Mouse (Mus musculus): ENCODE data around the gene Gimap3. TPM values are rescaled to one million over a fixed set of nuclear protein-coding genes. Genes with fewer than 3 reads are reported as not detected.
A peak's percentile ranks its signal among the peaks of the same experiment; 100 is the strongest.

The Gimap3 gene
- polyA plus RNA-seq, 1 experiment from 2014 or later = not detected

GRCm38 (mm10) chr6:48787867-48788266 lies 17.2 kb upstream of the Gimap3 start:
- no peaks in the 10 kb centered on the region for H3K27me3 ChIP-seq (ENCODE audit: control insufficient read depth, insufficient read depth, low read length)
- no peak overlapping the region for H3K9ac ChIP-seq (ENCODE audit: low read length)
- no peaks in the 10 kb centered on the region for H3K36me3 ChIP-seq (ENCODE audit: control insufficient read depth, insufficient read depth, low read length)
- WGBS = 91% methylated on average over 2 of the region's 2 CpGs
- DNase-seq (ENCODE audit: low spot score) = no peak
- H3K27ac ChIP-seq (replicated peaks; ENCODE audit: low read depth, low read length) = no peak overlapping the region
- H3K4me3 ChIP-seq (ENCODE audit: low read depth, low read length) = no peak overlapping the region
- no peaks in the 10 kb centered on the region for H3K9me3 ChIP-seq (ENCODE audit: control insufficient read depth, low read length)
- no peak overlapping the region for H3K4me2 ChIP-seq (ENCODE audit: low read depth, severe bottlenecking)
- ATAC-seq (ENCODE audit: insufficient number of reproducible peaks, low FRiP score, low TSS enrichment, low read depth) = no peak
- H3K4me1 ChIP-seq (ENCODE audit: control insufficient read depth, insufficient read depth, low read length) = no peaks in the 10 kb centered on the region

GRCm38 (mm10) chr6:48785601-48786000 lies 14.9 kb upstream of the Gimap3 start:
- WGBS = 75% methylated on average over 2 of the region's 2 CpGs
- Histone ChIP-seq H3K27me3 (ENCODE audit: control insufficient read depth, insufficient read depth, low read length) (no peaks in the 10 kb centered on the region), H3K4me1 (ENCODE audit: control insufficient read depth, insufficient read depth, low read length) (no peaks in the 10 kb centered on the region), H3K36me3 (ENCODE audit: control insufficient read depth, insufficient read depth, low read length) (no peaks in the 10 kb centered on the region), H3K9ac (ENCODE audit: low read length) (no peak overlapping the region), H3K27ac (replicated peaks; ENCODE audit: low read depth, low read length) (no peak overlapping the region), H3K9me3 (ENCODE audit: control insufficient read depth, low read length) (no peaks in the 10 kb centered on the region), H3K4me2 (ENCODE audit: low read depth, severe bottlenecking) (no peak overlapping the region), H3K4me3 (ENCODE audit: low read depth, low read length) (no peak overlapping the region)
- DNase-seq (ENCODE audit: low spot score) (no peak), ATAC-seq (ENCODE audit: insufficient number of reproducible peaks, low FRiP score, low TSS enrichment, low read depth) (no peak)

GRCm38 (mm10) chr6:48785189-48785588 lies 14.5 kb upstream of the Gimap3 start:
- ATAC-seq (ENCODE audit: insufficient number of reproducible peaks, low FRiP score, low TSS enrichment, low read depth) = no peak
- 90% methylated on average over 1 of the region's 1 CpGs for WGBS

GRCm38 (mm10) chr6:48784406-48784805 lies 13.8 kb upstream of the Gimap3 start:
- H3K4me2 ChIP-seq (ENCODE audit: low read depth, severe bottlenecking) = no peak overlapping the region
- 100% methylated on average over 1 of the region's 1 CpGs for WGBS
- H3K4me3 ChIP-seq (ENCODE audit: low read depth, low read length) = no peak overlapping the region
- H3K27me3 ChIP-seq (ENCODE audit: control insufficient read depth, insufficient read depth, low read length) = no peaks in the 10 kb centered on the region
- no peaks in the 10 kb centered on the region for H3K36me3 ChIP-seq (ENCODE audit: control insufficient read depth, insufficient read depth, low read length)
- H3K9ac ChIP-seq (ENCODE audit: low read length) = no peak overlapping the region
- H3K4me1 ChIP-seq (ENCODE audit: control insufficient read depth, insufficient read depth, low read length) = no peaks in the 10 kb centered on the region
- H3K9me3 ChIP-seq (ENCODE audit: control insufficient read depth, low read length) = no peaks in the 10 kb centered on the region
- ATAC-seq (ENCODE audit: insufficient number of reproducible peaks, low FRiP score, low TSS enrichment, low read depth) (no peak), DNase-seq (ENCODE audit: low spot score) (no peak)
- no peak overlapping the region for H3K27ac ChIP-seq (replicated peaks; ENCODE audit: low read depth, low read length)

More at GRCm38 (mm10) chr6:48785189-48785588, 14.5 kb upstream of the Gimap3 start:
- no peaks in the 10 kb centered on the region for H3K4me1 ChIP-seq (ENCODE audit: control insufficient read depth, insufficient read depth, low read length)
- H3K27ac ChIP-seq (replicated peaks; ENCODE audit: low read depth, low read length) = no peak overlapping the region
- no peaks in the 10 kb centered on the region for H3K36me3 ChIP-seq (ENCODE audit: control insufficient read depth, insufficient read depth, low read length)
- no peak overlapping the region for H3K9ac ChIP-seq (ENCODE audit: low read length)
- no peaks in the 10 kb centered on the region for H3K9me3 ChIP-seq (ENCODE audit: control insufficient read depth, low read length)
- no peak overlapping the region for H3K4me2 ChIP-seq (ENCODE audit: low read depth, severe bottlenecking)
- H3K27me3 ChIP-seq (ENCODE audit: control insufficient read depth, insufficient read depth, low read length) = no peaks in the 10 kb centered on the region
- DNase-seq (ENCODE audit: low spot score) = no peak
- no peak overlapping the region for H3K4me3 ChIP-seq (ENCODE audit: low read depth, low read length)

GRCm38 (mm10) chr6:48772030-48772429 lies 1.4 kb upstream of the Gimap3 start:
- Histone ChIP-seq H3K9ac (ENCODE audit: low read length) (no peak overlapping the region), H3K4me2 (ENCODE audit: low read depth, severe bottlenecking) (no peak overlapping the region), H3K4me3 (ENCODE audit: low read depth, low read length) (no peak overlapping the region), H3K4me1 (ENCODE audit: control insufficient read depth, insufficient read depth, low read length) (no peaks in the 10 kb centered on the region), H3K9me3 (ENCODE audit: control insufficient read depth, low read length) (no peaks in the 10 kb centered on the region), H3K36me3 (ENCODE audit: control insufficient read depth, insufficient read depth, low read length) (no peaks in the 10 kb centered on the region), H3K27me3 (ENCODE audit: control insufficient read depth, insufficient read depth, low read length) (no peaks in the 10 kb centered on the region), H3K27ac (replicated peaks; ENCODE audit: low read depth, low read length) (no peak overlapping the region)
- peak; percentile 89 for DNase-seq (ENCODE audit: low spot score)
- 12% methylated on average over 8 of the region's 8 CpGs for WGBS
- no peak for ATAC-seq (ENCODE audit: insufficient number of reproducible peaks, low FRiP score, low TSS enrichment, low read depth)

- no peaks in the 10 kb centered on the region for H3K27me3 ChIP-seq (ENCODE audit: control insufficient read depth, insufficient read depth, low read length)
- 87% methylated on average over 3 of the region's 3 CpGs for WGBS
- ATAC-seq (ENCODE audit: insufficient number of reproducible peaks, low FRiP score, low TSS enrichment, low read depth) = no peak
Observed at GRCm38 (mm10) chr6:48768933-48769332, 1.7 kb downstream of the Gimap3 start.

GRCm38 (mm10) chr6:48768178-48768869 lies 2.3 kb downstream of the Gimap3 start:
- no peak for DNase-seq (ENCODE audit: low spot score)
- no peaks in the 10 kb centered on the region for H3K27me3 ChIP-seq (ENCODE audit: control insufficient read depth, insufficient read depth, low read length)
- no peaks in the 10 kb centered on the region for H3K36me3 ChIP-seq (ENCODE audit: control insufficient read depth, insufficient read depth, low read length)
- H3K4me3 ChIP-seq (ENCODE audit: low read depth, low read length) = no peak overlapping the region
- no peak overlapping the region for H3K9ac ChIP-seq (ENCODE audit: low read length)
- 79% methylated on average over 9 of the region's 9 CpGs for WGBS
- no peaks in the 10 kb centered on the region for H3K9me3 ChIP-seq (ENCODE audit: control insufficient read depth, low read length)
- H3K4me1 ChIP-seq (ENCODE audit: control insufficient read depth, insufficient read depth, low read length) = no peaks in the 10 kb centered on the region
- no peak for ATAC-seq (ENCODE audit: insufficient number of reproducible peaks, low FRiP score, low TSS enrichment, low read depth)
- no peak overlapping the region for H3K4me2 ChIP-seq (ENCODE audit: low read depth, severe bottlenecking)
- H3K27ac ChIP-seq (replicated peaks; ENCODE audit: low read depth, low read length) = no peak overlapping the region

More at GRCm38 (mm10) chr6:48768933-48769332, 1.7 kb downstream of the Gimap3 start:
- H3K27ac ChIP-seq (replicated peaks; ENCODE audit: low read depth, low read length) = no peak overlapping the region
- H3K4me2 ChIP-seq (ENCODE audit: low read depth, severe bottlenecking) = no peak overlapping the region
- H3K9ac ChIP-seq (ENCODE audit: low read length) = no peak overlapping the region
- no peak overlapping the region for H3K4me3 ChIP-seq (ENCODE audit: low read depth, low read length)
- H3K4me1 ChIP-seq (ENCODE audit: control insufficient read depth, insufficient read depth, low read length) = no peaks in the 10 kb centered on the region
- no peaks in the 10 kb centered on the region for H3K36me3 ChIP-seq (ENCODE audit: control insufficient read depth, insufficient read depth, low read length)
- H3K9me3 ChIP-seq (ENCODE audit: control insufficient read depth, low read length) = no peaks in the 10 kb centered on the region
- DNase-seq (ENCODE audit: low spot score) = no peak

DNA sequence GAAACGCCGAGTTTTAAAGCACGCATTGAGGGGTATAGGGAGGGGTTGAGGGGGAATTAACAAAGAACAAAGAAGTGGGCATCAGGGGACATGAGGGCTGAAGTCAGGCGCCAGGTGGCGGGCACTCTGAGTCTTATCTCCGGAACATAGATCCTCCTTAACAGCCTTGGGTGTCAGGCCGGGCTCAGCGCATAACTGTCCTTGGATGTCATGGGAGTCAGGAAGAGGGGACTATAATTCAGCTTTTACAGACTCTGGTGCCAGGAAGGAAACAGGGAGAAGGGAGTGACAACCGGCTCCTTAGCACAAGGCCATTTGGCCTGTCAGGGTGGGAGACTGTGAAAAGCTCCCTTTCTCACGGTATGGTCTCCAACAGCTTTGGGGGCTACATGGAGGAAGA lies 6.2 kb downstream of the Gimap3 start:
- Histone ChIP-seq H3K4me3 (ENCODE audit: low read depth, low read length) (no peak overlapping the region), H3K9me3 (ENCODE audit: control insufficient read depth, low read length) (no peaks in the 10 kb centered on the region), H3K36me3 (ENCODE audit: control insufficient read depth, insufficient read depth, low read length) (no peaks in the 10 kb centered on the region), H3K4me2 (ENCODE audit: low read depth, severe bottlenecking) (no peak overlapping the region), H3K27me3 (ENCODE audit: control insufficient read depth, insufficient read depth, low read length) (no peaks in the 10 kb centered on the region), H3K27ac (replicated peaks; ENCODE audit: low read depth, low read length) (no peak overlapping the region), H3K4me1 (ENCODE audit: control insufficient read depth, insufficient read depth, low read length) (no peaks in the 10 kb centered on the region), H3K9ac (ENCODE audit: low read length) (no peak overlapping the region)
- WGBS = 91% methylated on average over 10 of the region's 10 CpGs
- ATAC-seq (ENCODE audit: insufficient number of reproducible peaks, low FRiP score, low TSS enrichment, low read depth) = no peak
- DNase-seq (ENCODE audit: low spot score) = no peak

Data from limb, embryonic 11.5 days (tissue).